Mouse (Mus musculus): ENCODE measurements around the gene Ubtf.
"Not testable (repeated sequence)": the region's sequence is repeated elsewhere in the genome, so short reads cannot be mapped to it uniquely, and the experiment has no call there.

Ubtf gene

GRCm38 (mm10) chr11:102319410-102319792 lies at the start of gene Ubtf:
TSS of gene Ubtf (minus strand) at chr11:102319742.
- CTCF ChIA-PET: interaction anchor here (0.6 to 2.1 kb wide), 6 partner anchors 11 to 111 kb away, joined by 4 to 15 read pairs (median 6); no protein-coding TSS in a partner anchor

GRCm38 (mm10) chr11:102369263-102369662 lies 49.7 kb upstream of the Ubtf start:
- CTCF ChIA-PET: no interaction called here

GRCm38 (mm10) chr11:102368347-102368746 lies 48.8 kb upstream of the Ubtf start:
- CTCF ChIA-PET: no interaction called here

- CTCF ChIA-PET: no interaction called here
Observed at GRCm38 (mm10) chr11:102367504-102368280, 48.1 kb upstream of the Ubtf start.

GRCm38 (mm10) chr11:102366103-102366502 lies 46.6 kb upstream of the Ubtf start, which contains the start of gene Slc4a1:
TSS of gene Slc4a1 (minus strand) at chr11:102366203.
- CTCF ChIA-PET: not testable (repeated sequence)

- CTCF ChIA-PET: no interaction called here
Observed at GRCm38 (mm10) chr11:102365699-102366098, 46.2 kb upstream of the Ubtf start.

- CTCF ChIA-PET: no interaction called here
Observed at GRCm38 (mm10) chr11:102364570-102365371, 45.2 kb upstream of the Ubtf start.

GRCm38 (mm10) chr11:102363623-102364022 lies 44.1 kb upstream of the Ubtf start:
- CTCF ChIA-PET: no interaction called here

GRCm38 (mm10) chr11:102361776-102362495 lies 42.4 kb upstream of the Ubtf start:
- CTCF ChIA-PET: no interaction called here

GRCm38 (mm10) chr11:102358365-102358764 lies 38.8 kb upstream of the Ubtf start:
- CTCF ChIA-PET: no interaction called here

GRCm38 (mm10) chr11:102356636-102357350 lies 37.3 kb upstream of the Ubtf start:
- CTCF ChIA-PET: interaction anchor here (0.6 kb wide), 1 partner anchor 52 kb away, joined by 10 read pairs; no protein-coding TSS in a partner anchor

- CTCF ChIA-PET: no interaction called here
Observed at GRCm38 (mm10) chr11:102356190-102356589, 36.6 kb upstream of the Ubtf start.

GRCm38 (mm10) chr11:102355501-102355900 lies 36.0 kb upstream of the Ubtf start:
- CTCF ChIA-PET: no interaction called here

- CTCF ChIA-PET: no interaction called here
Observed at GRCm38 (mm10) chr11:102353021-102353431, 33.5 kb upstream of the Ubtf start.

- CTCF ChIA-PET: no interaction called here
Observed at GRCm38 (mm10) chr11:102352378-102352777, 32.8 kb upstream of the Ubtf start.

GRCm38 (mm10) chr11:102350981-102351523 lies 31.5 kb upstream of the Ubtf start:
- CTCF ChIA-PET: no interaction called here

- CTCF ChIA-PET: no interaction called here
Observed at GRCm38 (mm10) chr11:102350416-102350815, 30.9 kb upstream of the Ubtf start.

GRCm38 (mm10) chr11:102349189-102349954 lies 29.8 kb upstream of the Ubtf start:
- CTCF ChIA-PET: no interaction called here

GRCm38 (mm10) chr11:102348771-102349170 lies 29.2 kb upstream of the Ubtf start:
- CTCF ChIA-PET: no interaction called here

GRCm38 (mm10) chr11:102348101-102348585 lies 28.6 kb upstream of the Ubtf start:
- CTCF ChIA-PET: no interaction called here
